Comparison of ENCODE assay signal across 8 mouse cellular contexts in the genomic region with DNA sequence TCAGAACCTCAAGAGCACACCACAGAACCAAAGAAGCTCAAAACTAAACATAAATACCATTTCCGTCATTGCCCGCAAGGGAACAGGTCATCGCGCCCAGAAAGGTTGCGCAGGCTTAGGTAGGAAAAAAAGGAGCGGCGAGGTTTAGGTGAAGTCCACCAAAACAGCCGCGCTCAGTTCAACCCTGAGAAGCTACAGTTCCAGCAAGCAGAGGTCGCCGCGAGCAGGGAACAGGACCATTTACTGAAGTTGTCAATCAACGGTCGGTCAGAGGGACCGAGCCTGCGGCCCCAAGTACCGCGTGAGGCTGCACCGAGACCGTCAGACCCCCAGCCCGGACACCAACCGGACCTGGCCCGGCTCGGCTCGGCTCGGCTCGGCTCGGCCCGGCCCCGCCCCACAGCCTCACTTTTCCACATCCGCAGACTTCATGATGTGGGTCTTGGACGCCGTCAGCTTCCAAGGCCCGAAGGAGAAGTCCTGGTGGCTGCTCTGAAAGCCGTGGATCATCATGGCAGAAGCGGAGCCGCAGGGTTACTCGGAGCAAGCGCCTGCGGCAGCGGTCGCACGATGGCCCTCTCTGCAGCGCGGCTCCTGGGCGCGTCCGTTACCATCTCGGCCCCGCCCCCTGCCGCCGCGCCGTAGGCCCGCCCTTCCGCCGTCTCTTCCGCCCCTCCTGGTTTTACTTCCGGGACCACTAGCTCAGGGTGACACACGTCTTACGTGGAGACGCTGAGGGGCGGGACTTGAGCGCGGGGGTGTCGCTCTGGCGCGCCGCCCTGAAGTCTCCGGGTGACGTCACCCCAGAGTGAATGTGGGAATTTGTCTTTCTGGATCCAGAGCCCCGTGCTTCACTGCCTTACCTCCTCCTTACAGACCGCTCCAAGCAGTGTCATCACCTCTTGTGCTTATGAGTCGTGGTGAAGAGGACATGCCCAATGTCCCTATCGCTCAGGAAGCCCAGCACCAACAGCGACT. TPM values are rescaled to one million over a fixed set of nuclear protein-coding genes. Genes with fewer than 3 reads are reported as not detected.
DNase-seq lines count a peak whose midpoint lies in the region; ATAC-seq and TF ChIP-seq lines count a peak whose summit lies in the region.

A gene (minus strand): TSS at position 676 of the 978 bp plus-strand sequence.

- peak within 1 kb of the TSS; percentile 90 for H3K4me3 ChIP-seq in G1E (ENCODE audit: low read depth, low read length)
- peak within 1 kb of the TSS; percentile 84 for H3K4me3 ChIP-seq in forebrain, embryonic 16.5 days (replicated peaks; ENCODE audit: low read length)
- H3K4me3 ChIP-seq in layer of hippocampus, adult 2 months: peak within 1 kb of the TSS; percentile 74
- peak within 1 kb of the TSS; percentile 88 for H3K4me3 ChIP-seq in lung, embryonic 14.5 days (ENCODE audit: low read depth, low read length)
- H3K4me3 ChIP-seq in olfactory bulb, adult 2 months (ENCODE audit: insufficient read depth, low read depth, low read length): peak within 1 kb of the TSS; percentile 78
- peak within 1 kb of the TSS; percentile 81 for H3K4me3 ChIP-seq in thymus, adult 2 months (ENCODE audit: control insufficient read depth, insufficient read depth, low read length)

- WGBS in forebrain, embryonic 16.5 days: under 1% methylated on average over 76 of the region's 76 CpGs
- under 1% methylated on average over 76 of the region's 76 CpGs for WGBS in lung, embryonic 14.5 days
- WGBS in olfactory bulb, adult 2 months: under 1% methylated on average over 76 of the region's 76 CpGs
- WGBS in thymus, adult 2 months: under 1% methylated on average over 76 of the region's 76 CpGs

- DNase-seq in G1E (ENCODE audit: low spot score): peak; percentile 98
- peak; percentile 97 to 99 for DNase-seq in cerebellum, adult 18-20 months
- peak; percentile 96 to 98 for DNase-seq in heart, postnatal 36 days
- DNase-seq in layer of hippocampus, adult 2 months (ENCODE audit: low spot score in 2 of 2): peak; percentile 97
- DNase-seq in lung, embryonic 14.5 days: peak; percentile 98
- peak; percentile 96 for DNase-seq in thymus, adult 2 months

- peak; percentile 98 for ATAC-seq in G1E (ENCODE audit: extremely low read depth, insufficient number of reproducible peaks, low FRiP score, poor library complexity, severe bottlenecking)
- ATAC-seq in forebrain, embryonic 16.5 days: peak; percentile 99
- peak; percentile 99 for ATAC-seq in lung, embryonic 14.5 days (ENCODE audit: insufficient read depth)

- intact Hi-C loops in heart, postnatal 36 days (cut with DNase I): loop anchor here (5.0 to 10.0 kb wide), 4 partner anchors 86 to 922 kb away; a partner anchor contains a TSS

- H3K4me1 ChIP-seq in G1E (ENCODE audit: insufficient read depth, low read depth, low read length): peaks cover 32% of the 10 kb centered on the region
- peaks cover 19% of the 10 kb centered on the region for H3K4me1 ChIP-seq in forebrain, embryonic 16.5 days (replicated peaks; ENCODE audit: control insufficient read depth, insufficient read depth, low read length)
- H3K4me1 ChIP-seq in lung, embryonic 14.5 days (ENCODE audit: insufficient read depth): peaks cover 7% of the 10 kb centered on the region; the same call in 1 of the 2 replicates
- peaks cover 7% of the 10 kb centered on the region; the same call in 1 of the 2 replicates for H3K4me1 ChIP-seq in olfactory bulb, adult 2 months (ENCODE audit: control insufficient read depth, insufficient read depth, low read length)
- H3K4me1 ChIP-seq in thymus, adult 2 months (replicated peaks; ENCODE audit: control insufficient read depth, insufficient read depth, low read length): peaks cover 5% of the 10 kb centered on the region

- peak within 1 kb of the TSS; percentile 88 for H3K27ac ChIP-seq in forebrain, embryonic 16.5 days (ENCODE audit: low read length)
- H3K27ac ChIP-seq in layer of hippocampus, adult 2 months: peak within 1 kb of the TSS; percentile 89
- H3K27ac ChIP-seq in lung, embryonic 14.5 days (ENCODE audit: low read depth): peak within 1 kb of the TSS; percentile 95
- peak within 1 kb of the TSS; percentile 98 for H3K27ac ChIP-seq in olfactory bulb, adult 2 months (ENCODE audit: insufficient read depth, low read depth, low read length)
- H3K27ac ChIP-seq in thymus, adult 2 months (ENCODE audit: control insufficient read depth, insufficient read depth, low read length): peak within 1 kb of the TSS; percentile 23; the same call in 1 of the 2 replicates

- H3K27me3 ChIP-seq in G1E (ENCODE audit: insufficient read depth, low read length): no peaks in the 10 kb centered on the region
- no peaks in the 10 kb centered on the region for H3K27me3 ChIP-seq in forebrain, embryonic 16.5 days (replicated peaks; ENCODE audit: control insufficient read depth, insufficient read depth, low read length)
- no peaks in the 10 kb centered on the region for H3K27me3 ChIP-seq in lung, embryonic 14.5 days (ENCODE audit: insufficient read depth, low read length)
- no peaks in the 10 kb centered on the region for H3K27me3 ChIP-seq in thymus, adult 2 months (ENCODE audit: control insufficient read depth, insufficient read depth, low read length)

- peak within 1 kb of the TSS; percentile 72 for H3K9ac ChIP-seq in forebrain, embryonic 16.5 days (replicated peaks; ENCODE audit: low read depth, low read length)
- H3K9ac ChIP-seq in lung, embryonic 14.5 days: peak within 1 kb of the TSS; percentile 86

- TF ChIP-seq POLR2A in olfactory bulb, adult 2 months (IDR thresholded peaks at IDR 0.05; ENCODE audit: insufficient read depth, low read depth, low read length): peak; percentile 83
- peak; percentile 61 for TF ChIP-seq POLR2A in thymus, adult 2 months (IDR thresholded peaks at IDR 0.05; ENCODE audit: control insufficient read depth, extremely low read depth, insufficient read depth, low read length, poor library complexity)

- H3K9me3 ChIP-seq in G1E (replicated peaks): no peaks in the 10 kb centered on the region
- H3K9me3 ChIP-seq in forebrain, embryonic 16.5 days (ENCODE audit: control insufficient read depth, low read length): no peaks in the 10 kb centered on the region
- no peaks in the 10 kb centered on the region for H3K9me3 ChIP-seq in lung, embryonic 14.5 days (ENCODE audit: low read depth, low read length)

- peak within 1 kb of the TSS; percentile 83 for H3K4me2 ChIP-seq in forebrain, embryonic 16.5 days (ENCODE audit: low read length)
- H3K4me2 ChIP-seq in lung, embryonic 14.5 days: peak within 1 kb of the TSS; percentile 85

- H3K36me3 ChIP-seq in G1E (replicated peaks): peaks cover 5% of the 10 kb centered on the region
- H3K36me3 ChIP-seq in forebrain, embryonic 16.5 days (ENCODE audit: control insufficient read depth, insufficient read depth): no peaks in the 10 kb centered on the region
- no peaks in the 10 kb centered on the region for H3K36me3 ChIP-seq in lung, embryonic 14.5 days (ENCODE audit: insufficient read depth)
- no peaks in the 10 kb centered on the region for H3K36me3 ChIP-seq in thymus, adult 2 months (ENCODE audit: control insufficient read depth, insufficient read depth, low read length)

- no peak for TF ChIP-seq CTCF in G1E (IDR thresholded peaks at IDR 0.05; ENCODE audit: low read depth, low read length)
- TF ChIP-seq CTCF in layer of hippocampus, adult 2 months (conservative IDR thresholded peaks at IDR 0.05): peak; percentile 18
- no peak for TF ChIP-seq CTCF in lung, embryonic 14.5 days (IDR thresholded peaks at IDR 0.05; ENCODE audit: low read depth)
- TF ChIP-seq CTCF in olfactory bulb, adult 2 months (IDR thresholded peaks at IDR 0.05; ENCODE audit: insufficient read depth, low read depth, low read length): no peak
- TF ChIP-seq CTCF in thymus, adult 2 months (IDR thresholded peaks at IDR 0.05; ENCODE audit: borderline replicate concordance, control insufficient read depth, extremely low read depth, insufficient read depth, low read length, poor library complexity): no peak

RNA-seq across cellular contexts. Expression of the gene that starts here (rescaled TPM):
- total RNA-seq in G1E (2014; fragmentation: Nextera tagmentation): 75.8 and 90.2 TPM in 2 replicates
- 37.5 and 66.8 TPM in 2 replicates for total RNA-seq in G1E (2017)
- polyA plus RNA-seq in G1E (2012): 11.0 and 12.4 TPM in 2 replicates
- polyA plus RNA-seq in forebrain, embryonic 16.5 days (2015; fragmentation: Nextera tagmentation; extraction: Ambion mirVana): 168 and 170 TPM in 2 replicates
- 10 to 100 TPM; 34.0 to 38.0 TPM for total RNA-seq in heart, postnatal 36 days (2021)
- total RNA-seq in layer of hippocampus, adult 2 months (2021): 10 to 100 TPM; 65.2 to 67.7 TPM
- polyA plus RNA-seq in lung, embryonic 14.5 days (2014; fragmentation: Nextera tagmentation; extraction: Ambion mirVana): 88.3 and 90.9 TPM in 2 replicates
- polyA plus RNA-seq in olfactory bulb, adult 2 months (2012; ENCODE audit: insufficient read depth, insufficient read length, low replicate concordance, missing spikeins): not detected in 2 replicates
- polyA plus RNA-seq in thymus, adult 2 months (2012; rRNA removed): 34.7 and 38.3 TPM in 2 replicates

Comparison
In these comparisons a context has a peak if more than half of its experiments do, and no peak if none do; other contexts are left out.
1. Peak in every context shown above with its lines: DNase-seq, ATAC-seq, H3K4me3 ChIP-seq and H3K27ac ChIP-seq.
2. H3K27ac ChIP-seq: peak in every context shown above with its lines; median percentile 98 in olfactory bulb, adult 2 months; 95 in lung, embryonic 14.5 days; 89 in layer of hippocampus, adult 2 months; 88 in forebrain, embryonic 16.5 days; 23 in thymus, adult 2 months.